ENCODE assay signal across 22 mouse cellular contexts in the genomic region with DNA sequence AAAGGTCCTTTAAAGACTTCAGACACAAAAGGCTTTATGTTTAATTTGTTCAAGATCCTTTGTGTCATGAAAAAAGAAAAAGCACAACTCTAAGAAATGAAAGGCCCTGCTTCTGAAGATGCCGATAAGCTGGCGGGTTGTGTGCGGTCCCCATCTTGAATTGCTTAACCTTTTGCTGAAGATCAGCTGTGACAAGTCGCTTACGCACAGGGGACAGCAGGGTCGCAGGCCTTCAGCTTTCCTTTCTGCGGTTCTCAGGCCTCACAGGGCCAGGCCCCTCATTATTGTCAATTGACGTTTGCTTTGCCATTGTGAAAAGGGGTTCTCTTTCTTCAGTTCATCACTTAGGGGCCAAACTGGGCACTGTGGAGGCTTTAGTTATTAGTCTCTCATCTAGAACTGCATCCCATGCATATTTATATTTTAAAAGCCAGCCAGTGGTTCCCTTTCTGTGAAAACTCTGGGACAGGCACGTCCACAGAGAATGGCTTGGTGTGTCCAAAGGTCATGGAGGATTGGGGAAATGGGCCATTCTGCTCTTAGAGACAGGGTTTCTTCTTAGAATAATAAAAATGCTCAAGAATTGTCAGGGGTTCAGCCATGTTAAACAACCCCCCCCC. TPM values are rescaled to one million over a fixed set of nuclear protein-coding genes. Genes with fewer than 3 reads are reported as not detected.
DNase-seq lines count a peak whose midpoint lies in the region; ATAC-seq lines count a peak whose summit lies in the region.
"Had no signal": no experiment of that assay in that cellular context is flagged by ENCODE, and none has a peak within 500 bp of the region (broad histone marks: within the 10 kb centered on the region; RNA-seq: fewer than 3 reads in every experiment).

No protein-coding gene starts in this region.

- DNase-seq in hindbrain, embryonic 10.5 days (ENCODE audit: low spot score): peak; percentile 55
- no peak for DNase-seq in hindbrain, embryonic 14.5 days (ENCODE audit: low spot score)
- peak; percentile 63 for DNase-seq in embryo, embryonic 10.5 days (ENCODE audit: low spot score)
- peak; percentile 14 for DNase-seq in embryonic facial prominence, embryonic 11.5 days (ENCODE audit: low spot score)
- no peak for DNase-seq in layer of hippocampus, adult 8-10 months (ENCODE audit: low spot score in 2 of 2)
- DNase-seq: adrenal gland, adult 2 months; adrenal gland, postnatal 36 days; cerebellum, adult 11 months; cerebellum, adult 9-10 months; cerebellum, postnatal 25 days; gastrocnemius, postnatal 36 days; heart, adult 11 months; heart, postnatal 36 days had no signal

- no peaks in the 10 kb centered on the region for H3K9me3 ChIP-seq in hindbrain, embryonic 10.5 days
- no peaks in the 10 kb centered on the region for H3K9me3 ChIP-seq in hindbrain, embryonic 14.5 days (ENCODE audit: control insufficient read depth, low read length)
- no peaks in the 10 kb centered on the region for H3K9me3 ChIP-seq in midbrain, embryonic 13.5 days
- H3K9me3 ChIP-seq in midbrain, embryonic 15.5 days: no peaks in the 10 kb centered on the region
- no peaks in the 10 kb centered on the region for H3K9me3 ChIP-seq in embryonic facial prominence, embryonic 11.5 days (replicated peaks; ENCODE audit: control insufficient read depth, low read length)
- H3K9me3 ChIP-seq: forebrain, embryonic 15.5 days; heart, embryonic 13.5 days; hindbrain, embryonic 13.5 days had no signal

- no peak for ATAC-seq in hindbrain, embryonic 14.5 days (ENCODE audit: low FRiP score)
- no peak for ATAC-seq in midbrain, embryonic 13.5 days
- no peak for ATAC-seq in midbrain, embryonic 15.5 days (replicated peaks)
- ATAC-seq in embryonic facial prominence, embryonic 11.5 days (replicated peaks; ENCODE audit: insufficient number of reproducible peaks, low FRiP score, low TSS enrichment, low read depth): no peak
- ATAC-seq: activated CD4-positive, CD25-positive, alpha-beta regulatory T cell, adult 4 months; forebrain, embryonic 15.5 days; intestine, embryonic 16.5 days; Patski had no signal

- peaks cover 23% of the 10 kb centered on the region for H3K27me3 ChIP-seq in hindbrain, embryonic 10.5 days (ENCODE audit: insufficient read depth, poor library complexity, severe bottlenecking)
- H3K27me3 ChIP-seq in hindbrain, embryonic 14.5 days (ENCODE audit: control insufficient read depth, insufficient read depth, low read length): no peaks in the 10 kb centered on the region
- peaks cover 15% of the 10 kb centered on the region; the same call in 1 of the 2 replicates for H3K27me3 ChIP-seq in midbrain, embryonic 13.5 days
- no peaks in the 10 kb centered on the region for H3K27me3 ChIP-seq in midbrain, embryonic 15.5 days (replicated peaks)
- H3K27me3 ChIP-seq in embryonic facial prominence, embryonic 11.5 days (ENCODE audit: control insufficient read depth, insufficient read depth, low read length): no peaks in the 10 kb centered on the region
- H3K27me3 ChIP-seq: CH12.LX; forebrain, embryonic 15.5 days; heart, embryonic 13.5 days; hindbrain, embryonic 13.5 days; Patski had no signal

- WGBS in hindbrain, embryonic 10.5 days: 19% methylated on average over 9 of the region's 9 CpGs
- WGBS in hindbrain, embryonic 14.5 days: 23% methylated on average over 9 of the region's 9 CpGs
- 12% methylated on average over 9 of the region's 9 CpGs for WGBS in midbrain, embryonic 13.5 days
- 20% methylated on average over 9 of the region's 9 CpGs for WGBS in midbrain, embryonic 15.5 days
- WGBS in embryonic facial prominence, embryonic 11.5 days: 37% methylated on average over 9 of the region's 9 CpGs

- H3K4me1 ChIP-seq in hindbrain, embryonic 10.5 days (replicated peaks): peaks cover 46% of the 10 kb centered on the region
- no peaks in the 10 kb centered on the region for H3K4me1 ChIP-seq in hindbrain, embryonic 14.5 days (replicated peaks; ENCODE audit: control insufficient read depth, insufficient read depth, low read length)
- peaks cover 11% of the 10 kb centered on the region for H3K4me1 ChIP-seq in midbrain, embryonic 13.5 days (replicated peaks)
- H3K4me1 ChIP-seq in midbrain, embryonic 15.5 days: peaks cover 5% of the 10 kb centered on the region; the same call in 1 of the 2 replicates
- no peaks in the 10 kb centered on the region for H3K4me1 ChIP-seq in embryonic facial prominence, embryonic 11.5 days (ENCODE audit: control insufficient read depth, insufficient read depth, low read length)
- H3K4me1 ChIP-seq: forebrain, embryonic 15.5 days; heart, embryonic 13.5 days; hindbrain, embryonic 13.5 days had no signal

- no peak overlapping the region for H3K4me2 ChIP-seq in hindbrain, embryonic 14.5 days (replicated peaks)
- no peak overlapping the region for H3K4me2 ChIP-seq in midbrain, embryonic 13.5 days (replicated peaks)
- no peak overlapping the region for H3K4me2 ChIP-seq in midbrain, embryonic 15.5 days
- no peak overlapping the region for H3K4me2 ChIP-seq in embryonic facial prominence, embryonic 11.5 days (ENCODE audit: low read depth, low read length)
- H3K4me2 ChIP-seq: forebrain, embryonic 15.5 days; heart, embryonic 13.5 days; hindbrain, embryonic 13.5 days had no signal

- H3K36me3 ChIP-seq in hindbrain, embryonic 10.5 days: peaks cover 20% of the 10 kb centered on the region
- peaks cover 10% of the 10 kb centered on the region for H3K36me3 ChIP-seq in hindbrain, embryonic 14.5 days (replicated peaks; ENCODE audit: control insufficient read depth, insufficient read depth)
- H3K36me3 ChIP-seq in midbrain, embryonic 13.5 days: peaks cover 23% of the 10 kb centered on the region
- no peaks in the 10 kb centered on the region for H3K36me3 ChIP-seq in midbrain, embryonic 15.5 days (replicated peaks)
- H3K36me3 ChIP-seq in embryonic facial prominence, embryonic 11.5 days (replicated peaks; ENCODE audit: control insufficient read depth, insufficient read depth, low read depth, low read length): no peaks in the 10 kb centered on the region
- H3K36me3 ChIP-seq: forebrain, embryonic 15.5 days had no signal

- H3K4me3 ChIP-seq in hindbrain, embryonic 10.5 days: no peak overlapping the region
- no peak overlapping the region for H3K4me3 ChIP-seq in hindbrain, embryonic 14.5 days (replicated peaks; ENCODE audit: low read length)
- H3K4me3 ChIP-seq in midbrain, embryonic 13.5 days (replicated peaks): no peak overlapping the region
- no peak overlapping the region for H3K4me3 ChIP-seq in midbrain, embryonic 15.5 days
- H3K4me3 ChIP-seq in embryonic facial prominence, embryonic 11.5 days (ENCODE audit: low read depth, low read length): no peak overlapping the region
- H3K4me3 ChIP-seq: forebrain, embryonic 15.5 days; heart, embryonic 13.5 days; hindbrain, embryonic 13.5 days had no signal

- peak overlapping the region; percentile 66; the same call in 1 of the 2 replicates for H3K27ac ChIP-seq in hindbrain, embryonic 10.5 days
- H3K27ac ChIP-seq in hindbrain, embryonic 14.5 days: no peak overlapping the region
- H3K27ac ChIP-seq in midbrain, embryonic 13.5 days: no peak overlapping the region
- no peak overlapping the region for H3K27ac ChIP-seq in midbrain, embryonic 15.5 days
- H3K27ac ChIP-seq in embryonic facial prominence, embryonic 11.5 days (replicated peaks; ENCODE audit: low read depth, low read length): no peak overlapping the region
- H3K27ac ChIP-seq: forebrain, embryonic 15.5 days; heart, embryonic 13.5 days; hindbrain, embryonic 13.5 days had no signal

- no peak overlapping the region for H3K9ac ChIP-seq in hindbrain, embryonic 14.5 days
- 0 out of 2 replicates have a peak overlapping the region, but pooled peaks have one; percentile 17 for H3K9ac ChIP-seq in midbrain, embryonic 13.5 days (replicated peaks)
- no peak overlapping the region for H3K9ac ChIP-seq in midbrain, embryonic 15.5 days
- no peak overlapping the region for H3K9ac ChIP-seq in embryonic facial prominence, embryonic 11.5 days (replicated peaks; ENCODE audit: low read length)
- H3K9ac ChIP-seq: forebrain, embryonic 15.5 days; heart, embryonic 13.5 days; hindbrain, embryonic 13.5 days had no signal

RNA-seq across cellular contexts. Expression of a gene that starts 39.3 kb away (rescaled TPM):
- 24.4 and 25.0 TPM in 2 replicates for polyA plus RNA-seq in hindbrain, embryonic 10.5 days (2016; fragmentation: Nextera tagmentation; extraction: Ambion mirVana)
- polyA plus RNA-seq in hindbrain, embryonic 14.5 days (2014; fragmentation: Nextera tagmentation; extraction: Ambion mirVana): 18.6 and 18.9 TPM in 2 replicates
- polyA plus RNA-seq in midbrain, embryonic 13.5 days (2015; fragmentation: Nextera tagmentation; extraction: Ambion mirVana): 19.1 and 21.0 TPM in 2 replicates
- 17.6 and 17.7 TPM in 2 replicates for polyA plus RNA-seq in midbrain, embryonic 15.5 days (2015; fragmentation: Nextera tagmentation; extraction: Ambion mirVana)
- polyA plus RNA-seq in embryonic facial prominence, embryonic 11.5 days (2014; fragmentation: Nextera tagmentation; extraction: Ambion mirVana): 14.6 and 16.7 TPM in 2 replicates
- 10 to 100 TPM; 21.0 to 28.8 (median 28.3) TPM for total RNA-seq in layer of hippocampus, adult 8-10 months (2022)

Comparison
In these comparisons a context has a peak if more than half of its experiments do, and no peak if none do; other contexts are left out.
1. DNase-seq: peak in hindbrain, embryonic 10.5 days (single experiment), embryo, embryonic 10.5 days (single experiment) and embryonic facial prominence, embryonic 11.5 days (single experiment); none in hindbrain, embryonic 14.5 days (single experiment) and layer of hippocampus, adult 8-10 months (0 of 2).